Mouse (Mus musculus): Measurements from ENCODE around the gene Best1.

DNA sequence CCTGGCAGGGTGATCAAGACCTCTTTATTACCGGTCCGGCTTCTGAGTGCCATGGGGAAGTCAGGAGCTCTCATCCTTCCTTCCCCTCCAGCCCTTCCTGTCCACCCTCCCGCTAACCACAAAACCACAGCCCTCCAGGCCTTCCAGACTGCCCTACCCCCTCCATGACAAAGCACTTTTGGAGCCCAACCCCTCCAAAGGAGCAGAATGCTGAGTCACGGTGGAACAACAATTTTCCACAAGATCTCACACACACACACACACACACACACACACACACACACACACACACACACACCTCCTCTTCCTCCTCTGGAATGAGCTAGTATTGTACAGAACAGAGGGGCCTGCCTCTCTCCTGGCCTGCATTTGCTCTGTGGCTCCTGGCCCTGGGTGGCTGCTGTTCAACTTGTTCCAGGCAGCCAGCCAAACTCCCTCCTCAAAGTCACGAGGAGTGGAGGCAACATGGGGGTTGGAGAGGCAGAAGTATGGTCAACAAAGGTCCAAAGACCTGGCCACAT lies 22.9 kb downstream of the Best1 start:
- TF ChIP-seq CTCF (IDR thresholded peaks at IDR 0.05; ENCODE audit: borderline replicate concordance, insufficient read depth, low read length) (no peak), POLR2A (IDR thresholded peaks at IDR 0.05; ENCODE audit: low read depth, low read length) (peak; percentile 33; the same call in 1 of the 2 replicates)
